Mouse (Mus musculus) adrenal gland, adult 2 months (tissue): ENCODE results near the gene Bdh1. TPM values are rescaled to one million over a fixed set of nuclear protein-coding genes. Genes with fewer than 3 reads are reported as not detected.
"Not testable (repeated sequence)": the region's sequence is repeated elsewhere in the genome, so short reads cannot be mapped to it uniquely, and the experiment has no call there.

Experiments
- DNase-seq: peaks from one replicate; pipeline ENCODE4 v3.0.0; 2021
- long read RNA-seq: library from polyadenylated mRNA; stranded (forward); transcript quantifications from one replicate; pipeline ENCODE4 v2.0.0, GENCODE M21; 2021
- polyA plus RNA-seq: library from polyadenylated mRNA; depleted of rRNA; stranded (reverse); fragments of >200 nt; gene quantifications from 2 replicates; pipeline ENCODE4 v1.2.3, GENCODE M21; 2012; rRNA removed
- total RNA-seq, 2 experiments: library from RNA; stranded (reverse); gene quantifications; 2 replicates each; pipeline ENCODE4 v1.2.3; 2021

Gene Bdh1
- 10 to 100 TPM in 1 of 2 experiments, 1 to 10 TPM in 1; 4.1 to 21.7 TPM for total RNA-seq
- 2.4 and 2.9 TPM in 2 replicates for polyA plus RNA-seq
- long read RNA-seq, partial matches to known transcripts = 0 of 4 reads
- long read RNA-seq, other reads (novel, unspliced or antisense) = 1 of 4 reads

DNA sequence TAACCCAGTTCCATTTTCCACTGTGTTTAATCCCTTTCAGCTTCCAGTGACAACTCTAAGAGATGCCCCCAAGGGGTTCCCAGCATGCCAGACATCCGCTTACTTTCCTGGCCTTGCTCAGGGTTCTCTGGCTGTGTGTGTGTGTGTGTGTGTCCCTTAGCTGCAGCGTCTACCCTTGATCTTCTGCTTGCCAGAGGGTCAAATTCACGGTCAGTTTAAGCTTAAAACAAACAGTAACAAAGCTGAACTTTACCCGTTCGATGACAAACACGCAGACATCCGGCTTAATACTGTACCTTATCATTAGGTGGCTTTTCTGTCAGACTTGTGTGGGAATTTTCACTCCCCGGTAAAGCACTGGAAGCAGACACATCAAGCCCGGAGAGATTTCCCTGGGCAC, at the start of gene Bdh1:
Gene Bdh1, plus strand, starts transcription at position 281 of the 400 bp plus-strand sequence.
- no peak for DNase-seq

DNA sequence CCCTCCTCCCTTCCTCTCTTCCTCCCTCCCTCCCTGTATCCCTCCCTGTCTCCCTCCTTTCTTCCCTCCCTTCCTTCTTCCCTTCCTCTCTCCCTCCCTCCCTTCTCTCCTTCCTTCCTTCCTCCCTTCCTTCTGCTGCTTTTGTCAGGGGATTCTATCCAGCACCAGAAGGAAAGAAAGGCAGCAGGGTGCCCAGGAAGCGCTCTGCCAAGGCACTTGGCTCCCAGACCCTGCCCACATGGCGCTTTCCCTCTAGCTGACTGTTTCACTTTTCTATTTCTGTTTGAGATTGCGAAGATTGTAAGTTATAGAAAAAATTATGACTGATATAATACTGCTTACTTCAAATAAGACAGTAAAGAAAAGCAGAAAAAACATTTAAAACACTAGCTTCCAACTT, 49.8 kb upstream of the Bdh1 start:
- DNase-seq = not testable (repeated sequence)

DNA sequence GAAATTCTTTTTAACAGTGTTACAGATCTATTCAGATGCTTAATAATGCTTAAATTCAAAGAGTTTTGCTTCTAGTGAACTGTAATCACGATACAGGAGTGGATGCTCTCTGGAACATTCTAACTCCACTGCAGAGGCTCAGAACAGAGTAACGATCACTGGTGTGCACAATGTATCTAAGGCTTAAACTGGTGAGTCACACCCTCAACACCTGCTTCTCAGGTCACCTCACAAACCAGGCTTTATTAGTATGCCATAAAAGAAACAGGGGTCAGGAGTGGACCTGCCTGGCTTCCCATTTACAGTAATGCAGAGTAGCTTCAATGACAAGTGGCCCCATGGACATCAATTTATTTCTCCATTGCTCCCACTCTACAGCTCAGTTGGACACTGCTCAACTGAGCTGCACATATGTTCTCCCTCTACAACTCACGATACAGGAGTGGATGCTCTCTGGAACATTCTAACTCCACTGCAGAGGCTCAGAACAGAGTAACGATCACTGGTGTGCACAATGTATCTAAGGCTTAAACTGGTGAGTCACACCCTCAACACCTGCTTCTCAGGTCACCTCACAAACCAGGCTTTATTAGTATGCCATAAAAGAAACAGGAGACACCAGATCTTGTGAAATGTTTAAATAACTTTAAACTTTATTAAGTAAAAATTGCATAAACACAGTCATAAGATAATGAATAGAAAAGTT, 46.0 kb upstream of the Bdh1 start:
- not testable (repeated sequence) for DNase-seq

DNA sequence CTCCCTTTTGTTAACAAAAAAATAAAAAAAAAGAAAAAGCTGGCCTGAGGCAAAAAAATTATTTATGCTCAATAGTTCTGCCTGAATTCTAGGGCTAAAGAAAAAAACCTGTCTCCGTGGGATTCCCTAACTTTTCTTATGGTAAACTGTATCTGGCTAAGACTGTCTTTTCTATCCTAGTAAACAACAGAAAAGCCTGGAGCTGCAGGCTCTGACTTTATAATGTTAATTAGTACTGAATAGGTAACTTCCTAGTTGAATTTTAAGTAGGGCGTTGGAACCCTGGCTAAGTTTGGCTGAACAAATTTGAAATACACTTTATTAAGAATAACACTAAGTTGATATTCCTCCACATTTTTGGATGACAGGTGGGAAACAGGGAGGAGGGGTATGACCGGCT, 33.8 kb upstream of the Bdh1 start:
- not testable (repeated sequence) for DNase-seq

DNA sequence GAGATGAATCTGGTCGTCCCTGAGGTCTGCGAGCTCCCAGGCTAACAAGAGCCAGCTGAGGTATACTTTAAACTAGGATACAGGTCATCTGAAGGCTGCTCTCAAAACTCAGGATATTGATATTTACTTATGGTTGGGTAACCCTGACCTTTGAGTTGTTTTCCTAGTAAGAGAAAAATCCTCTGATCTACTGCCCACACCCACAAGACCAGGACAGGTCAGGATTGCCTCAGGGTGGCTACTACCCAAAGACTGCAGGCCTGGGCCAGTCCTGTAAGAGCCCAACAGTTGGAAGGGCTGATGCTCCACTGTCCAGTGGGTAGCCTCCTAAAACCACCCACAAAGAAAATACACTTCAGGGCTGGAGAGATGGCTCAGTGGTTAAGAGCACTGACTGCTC, 22.8 kb upstream of the Bdh1 start:
- no peak for DNase-seq

DNA sequence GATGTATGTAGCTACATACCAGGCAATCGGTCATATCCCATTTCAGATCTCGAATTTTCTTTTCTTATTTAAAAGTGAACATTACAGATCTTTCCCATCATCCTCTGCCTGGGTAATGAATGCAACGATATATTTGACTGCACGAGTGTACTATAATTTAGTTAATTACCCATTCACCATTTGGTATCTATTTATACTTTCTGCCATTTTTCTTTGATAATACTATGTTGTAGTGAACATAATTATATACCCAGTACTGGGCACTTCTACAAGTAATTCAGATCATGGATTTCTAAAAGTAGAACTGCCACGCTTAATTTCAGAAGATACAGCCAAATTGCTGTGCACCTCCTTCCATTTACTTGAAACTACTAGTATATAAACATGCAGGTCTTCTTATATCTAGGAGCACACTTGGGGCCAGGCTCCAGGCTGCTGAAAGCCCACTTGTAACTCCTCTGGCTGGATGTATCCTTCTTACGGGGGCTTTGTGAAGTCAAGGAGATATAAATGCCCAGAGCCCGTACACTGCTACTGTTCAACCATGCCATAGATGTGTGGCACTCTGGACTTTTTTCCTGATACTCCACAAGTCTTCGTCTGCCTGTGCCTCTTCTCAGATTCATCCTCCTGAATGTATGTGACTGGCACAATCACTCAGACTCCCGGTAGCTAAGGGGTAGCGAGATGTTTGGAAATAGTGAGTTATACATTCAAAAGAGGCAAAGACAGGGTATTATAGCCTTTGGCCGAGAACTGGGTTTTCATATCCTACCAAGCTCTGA, 21.0 kb upstream of the Bdh1 start:
- DNase-seq = no peak

DNA sequence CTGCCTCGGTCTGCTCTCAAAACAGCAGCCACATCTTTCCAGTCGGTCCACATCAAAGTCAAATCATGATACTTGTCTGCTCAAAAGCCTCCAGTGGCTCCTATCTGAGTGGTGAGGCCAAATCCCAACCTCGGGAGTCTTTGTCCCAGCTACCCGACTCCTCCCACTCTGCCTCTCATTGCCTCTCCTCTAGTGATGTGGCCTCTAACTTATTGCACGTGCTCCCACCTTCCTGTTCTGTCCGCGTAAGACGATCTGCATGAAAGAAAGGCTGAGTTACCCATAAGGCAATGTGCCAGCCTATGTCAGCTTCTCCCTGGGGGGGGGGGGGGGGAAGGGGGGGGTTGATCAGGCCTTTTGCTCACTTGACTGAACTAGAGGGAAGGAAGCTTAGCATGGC, 20.0 kb upstream of the Bdh1 start:
- no peak for DNase-seq

DNA sequence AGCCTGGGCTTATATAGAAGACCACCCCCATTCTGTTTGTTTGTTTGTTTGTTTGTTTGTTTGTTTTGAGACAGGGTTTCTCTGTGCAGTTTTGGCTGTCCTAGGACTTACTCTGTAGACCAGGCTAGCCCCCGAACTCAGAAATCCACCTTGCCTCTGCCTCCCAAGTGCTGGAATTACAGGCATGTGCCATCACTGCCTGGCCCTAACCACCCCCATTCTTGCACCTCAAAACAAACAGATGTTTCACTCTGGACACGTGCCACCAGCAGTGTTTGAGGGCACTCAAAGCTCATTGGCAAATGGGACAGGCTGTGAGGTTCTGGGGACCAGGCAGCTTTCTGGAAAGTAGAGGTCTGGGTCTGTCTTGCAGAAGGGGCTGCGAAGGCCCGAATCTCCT, 18.1 kb upstream of the Bdh1 start:
- DNase-seq = no peak

DNA sequence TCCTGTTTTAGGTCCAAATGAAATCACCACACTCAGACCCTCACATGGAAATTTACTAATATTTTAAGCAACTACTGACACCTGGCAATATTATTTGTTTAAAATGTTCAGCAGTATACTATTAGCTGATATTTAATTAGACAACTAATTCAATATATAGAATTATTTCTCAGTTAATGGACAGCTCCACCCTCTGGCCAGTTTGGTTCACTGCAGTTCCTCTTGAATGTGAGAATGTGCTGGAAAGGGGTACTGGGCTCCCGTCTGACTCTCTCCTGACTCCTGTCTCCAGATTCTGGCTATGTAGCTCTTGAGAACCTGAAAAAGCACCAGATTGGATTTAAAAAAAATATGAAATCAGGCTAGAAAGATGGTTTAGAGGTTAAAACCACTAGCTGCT, 17.0 kb upstream of the Bdh1 start:
- no peak for DNase-seq

DNA sequence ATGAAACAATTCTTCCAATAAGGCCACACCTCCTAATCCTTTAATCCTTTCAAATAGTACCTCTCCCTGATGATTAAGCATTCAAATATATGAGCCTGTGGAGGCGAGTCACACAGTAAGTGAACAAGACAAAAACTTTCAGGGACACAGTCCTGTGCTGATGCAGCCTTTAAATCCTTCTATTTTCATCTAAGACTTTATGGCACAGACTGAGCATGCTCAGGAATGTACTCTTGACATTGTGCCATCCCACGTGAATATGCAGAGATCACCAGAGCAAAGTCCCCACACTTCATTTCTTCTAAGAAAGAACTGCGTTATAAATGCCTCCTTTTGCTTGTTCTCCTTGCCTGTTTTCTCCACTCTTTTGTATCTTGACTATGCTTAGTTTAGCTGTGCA, 14.2 kb upstream of the Bdh1 start:
- DNase-seq = no peak

DNA sequence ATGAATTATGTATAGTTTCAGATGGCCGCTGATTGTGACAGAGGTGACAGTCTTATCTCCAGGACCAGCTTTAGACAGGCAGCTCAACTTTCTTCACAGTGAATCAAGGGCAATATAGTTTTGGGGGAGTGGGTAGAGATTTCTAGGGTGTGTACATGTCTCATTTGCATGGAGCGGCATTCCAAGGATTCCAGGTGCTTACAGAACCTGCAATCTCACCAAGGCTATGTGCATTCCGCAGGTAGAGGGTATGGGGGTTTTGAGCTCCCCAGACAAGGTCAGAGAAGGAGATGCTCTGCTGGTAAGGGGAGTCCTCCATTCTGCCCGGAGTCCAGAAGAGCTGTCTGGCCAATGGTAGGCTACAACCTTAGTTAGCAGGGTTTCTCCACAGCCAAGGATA, 11.1 kb upstream of the Bdh1 start:
- DNase-seq = no peak

DNA sequence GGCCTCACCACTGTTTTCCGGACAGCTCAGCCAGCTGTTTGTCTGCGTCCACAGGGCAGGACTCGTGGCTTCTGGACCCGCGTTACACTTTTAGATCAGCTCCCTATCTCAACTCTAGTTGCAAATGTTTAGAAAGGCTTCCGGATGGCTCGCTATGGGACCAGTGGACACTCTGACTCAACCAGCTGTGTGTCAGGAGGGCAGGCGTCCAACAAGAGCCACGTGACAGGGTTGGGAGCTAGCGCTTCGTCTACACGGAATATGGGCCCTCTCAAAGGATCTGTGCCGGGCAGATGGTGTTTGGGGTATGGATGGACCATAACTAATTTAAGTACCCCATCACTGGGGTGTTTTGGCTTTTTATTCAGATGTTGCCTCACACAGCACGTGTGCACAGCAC, 9.8 kb upstream of the Bdh1 start:
- peak; percentile 70 for DNase-seq

DNA sequence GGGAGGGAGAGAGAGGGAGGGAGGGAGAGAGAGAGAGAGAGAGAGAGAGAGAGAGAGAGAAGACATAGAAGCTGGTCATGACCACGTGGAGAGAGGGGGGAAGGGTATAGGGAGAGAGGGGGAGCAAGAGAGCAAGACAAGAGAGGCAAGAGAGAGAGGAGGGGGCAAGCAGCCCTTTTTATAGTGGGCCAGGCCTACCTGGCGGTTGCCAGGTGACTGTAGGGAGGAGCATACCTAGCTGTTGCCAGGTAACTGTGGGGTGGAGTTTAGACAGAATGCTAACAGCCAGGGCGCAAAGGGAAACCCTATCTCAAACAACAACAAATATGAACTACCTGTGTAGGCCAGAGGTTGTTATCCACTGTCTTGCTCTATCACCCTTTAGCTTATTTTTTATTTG, 8.3 kb upstream of the Bdh1 start:
- no peak for DNase-seq

DNA sequence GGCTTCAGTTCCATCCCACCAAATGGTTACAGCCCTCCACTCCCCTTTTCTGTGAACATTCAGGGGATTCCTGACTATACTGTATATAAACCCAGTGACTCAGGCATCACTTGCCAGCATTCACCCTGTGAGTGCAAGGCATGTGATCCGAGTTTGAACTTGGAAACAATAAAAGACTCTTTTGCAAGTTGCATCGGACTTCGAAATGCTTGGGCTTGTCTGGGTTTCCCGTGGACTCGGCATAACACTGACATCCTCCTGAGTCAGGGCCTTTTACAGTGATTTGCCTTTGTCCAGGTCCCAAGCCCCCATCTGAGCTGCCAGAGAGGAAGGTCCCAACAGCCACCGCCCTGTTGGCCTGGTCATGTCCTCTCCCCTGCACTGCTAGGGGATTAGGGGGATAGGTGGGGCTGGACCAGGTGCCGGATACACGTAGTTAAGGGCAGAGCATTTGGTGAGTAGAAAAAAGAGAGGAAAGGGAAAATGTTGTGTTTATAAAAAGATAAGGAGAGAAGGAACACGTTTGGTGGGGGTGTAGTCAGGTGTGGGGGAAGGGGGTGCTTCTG, 6.1 kb upstream of the Bdh1 start:
- DNase-seq = no peak

DNA sequence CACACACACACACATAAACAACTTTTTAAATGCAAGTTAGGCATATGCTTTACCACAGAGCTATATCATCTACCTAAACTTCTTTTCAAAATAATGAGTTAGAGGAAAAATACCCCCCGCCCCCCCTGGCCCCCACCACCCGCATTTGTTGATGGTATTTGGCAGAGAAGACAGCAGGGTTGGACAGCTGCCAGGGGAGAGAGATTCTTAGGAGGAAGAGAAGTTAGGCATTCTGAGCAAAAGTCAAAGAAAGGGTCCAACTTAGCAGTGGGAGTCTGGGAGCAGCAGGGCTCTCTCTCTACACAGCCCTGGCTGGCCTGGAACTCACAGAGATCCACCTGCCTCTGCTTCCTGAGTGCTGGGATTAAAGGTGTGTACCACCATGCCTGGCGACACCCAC, 3.4 kb upstream of the Bdh1 start:
- no peak for DNase-seq

DNA sequence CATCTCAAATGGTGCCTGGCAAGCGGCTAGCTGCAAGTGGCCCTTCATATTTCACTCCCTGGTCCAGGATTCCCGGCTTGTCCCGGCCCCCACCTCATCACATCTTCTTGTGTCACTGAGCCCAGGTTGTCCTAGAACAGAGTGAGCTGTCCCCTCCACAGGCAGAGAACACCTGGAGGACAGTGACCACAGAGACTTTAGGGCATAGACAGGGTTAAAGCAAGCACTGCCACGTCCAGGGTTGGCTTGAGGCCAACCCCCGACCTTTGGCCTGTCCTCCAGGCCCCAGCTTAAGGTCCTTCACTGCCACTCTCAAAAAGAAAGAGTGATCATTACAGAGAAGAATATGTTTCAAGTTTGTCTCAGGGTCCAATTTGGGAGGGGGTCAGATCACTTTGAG, 2.6 kb upstream of the Bdh1 start:
- no peak for DNase-seq

DNA sequence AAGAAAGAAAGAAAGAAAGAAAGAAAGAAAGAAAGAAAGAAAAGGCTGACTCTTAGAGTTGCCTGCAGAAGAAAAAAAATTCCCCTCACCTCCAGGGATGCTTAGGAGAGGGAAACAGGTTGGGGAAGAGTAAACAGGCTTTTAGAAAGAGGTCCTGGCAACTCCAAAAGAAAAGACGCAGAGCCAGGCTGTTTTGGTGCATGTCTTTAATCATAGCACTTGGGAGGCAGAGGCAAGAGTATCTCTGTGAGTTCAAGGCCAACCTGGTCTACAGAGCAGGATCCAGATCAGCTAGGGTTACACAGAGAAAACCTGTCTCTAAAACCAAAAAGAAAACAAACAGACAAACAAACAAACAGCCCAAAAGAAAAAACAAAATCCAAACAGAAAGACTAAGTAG, 642 bp downstream of the Bdh1 start:
- no peak for DNase-seq

DNA sequence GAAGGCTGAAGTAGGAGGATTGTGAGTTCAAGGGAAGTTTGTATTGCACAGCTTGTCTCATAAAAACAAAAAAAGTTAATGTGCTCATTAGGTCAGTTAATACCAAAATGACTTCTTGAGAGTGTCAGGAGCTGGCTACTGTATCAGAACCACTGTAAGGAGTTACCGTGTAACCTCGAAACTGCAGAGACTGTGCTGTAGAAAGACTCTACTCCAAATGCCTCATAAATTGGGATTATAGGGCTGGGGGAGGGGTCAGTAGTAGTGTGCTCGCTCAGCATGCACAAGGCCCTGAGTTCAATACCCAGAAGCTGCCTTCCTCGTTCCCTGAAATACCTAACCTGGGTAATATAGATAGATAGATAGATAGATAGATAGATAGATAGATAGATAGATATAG, 1.3 kb downstream of the Bdh1 start:
- DNase-seq = no peak

DNA sequence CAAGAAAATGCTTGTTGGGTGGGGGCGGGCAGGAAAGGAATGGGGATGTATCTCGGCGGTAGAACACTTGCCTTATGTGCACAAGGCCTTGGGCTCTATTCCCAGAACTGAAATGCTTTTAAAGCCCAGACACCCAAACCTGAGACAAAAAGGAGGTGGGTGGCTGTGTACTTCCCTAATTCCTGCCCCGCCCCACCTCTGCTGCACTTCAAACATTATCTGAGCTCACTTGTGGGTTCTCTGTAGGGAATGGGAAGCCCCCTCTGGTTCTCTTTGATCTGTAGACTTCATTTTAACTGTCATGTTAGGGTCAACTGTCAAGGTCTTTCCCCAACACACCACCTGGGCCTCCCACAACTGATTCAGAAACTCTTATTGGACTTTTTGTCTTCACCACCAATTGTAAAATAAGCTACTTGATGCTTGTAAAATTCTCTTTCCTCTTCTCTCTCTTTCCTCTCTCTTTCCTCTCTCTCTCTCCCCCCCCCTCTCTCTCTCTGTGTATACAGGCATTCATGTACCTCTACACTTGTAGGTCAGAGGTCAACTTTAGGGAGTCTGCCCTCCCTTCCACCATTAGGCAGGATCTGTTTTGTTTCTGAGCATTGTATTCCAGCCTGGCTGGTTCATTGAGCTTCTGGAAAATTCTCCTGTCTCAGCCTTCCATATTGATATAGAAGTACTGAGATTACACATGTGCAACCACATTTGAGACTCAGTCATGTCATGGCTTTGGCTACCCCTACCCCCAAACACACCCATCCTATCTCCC, 2.5 kb downstream of the Bdh1 start:
- DNase-seq = no peak

DNA sequence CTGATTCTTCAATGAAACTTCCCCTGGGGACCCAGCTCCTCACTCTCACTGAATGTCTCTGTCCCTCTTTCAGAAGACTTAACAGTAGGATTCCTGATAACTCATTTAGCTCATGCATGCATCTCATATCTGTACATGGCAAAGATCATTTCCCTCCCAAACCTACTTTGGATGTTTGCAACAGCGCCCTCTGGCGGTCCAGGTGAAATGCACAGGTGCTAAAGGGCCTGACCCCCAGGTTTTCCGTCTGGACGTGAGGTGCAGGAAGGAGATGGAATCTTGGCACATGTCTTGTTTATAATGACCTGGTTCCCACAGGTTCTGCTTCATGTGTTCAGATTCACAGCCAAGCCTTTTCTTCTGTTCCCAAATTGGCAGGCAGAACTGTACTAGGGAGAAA, 3.4 kb downstream of the Bdh1 start:
- DNase-seq = peak; percentile 70

DNA sequence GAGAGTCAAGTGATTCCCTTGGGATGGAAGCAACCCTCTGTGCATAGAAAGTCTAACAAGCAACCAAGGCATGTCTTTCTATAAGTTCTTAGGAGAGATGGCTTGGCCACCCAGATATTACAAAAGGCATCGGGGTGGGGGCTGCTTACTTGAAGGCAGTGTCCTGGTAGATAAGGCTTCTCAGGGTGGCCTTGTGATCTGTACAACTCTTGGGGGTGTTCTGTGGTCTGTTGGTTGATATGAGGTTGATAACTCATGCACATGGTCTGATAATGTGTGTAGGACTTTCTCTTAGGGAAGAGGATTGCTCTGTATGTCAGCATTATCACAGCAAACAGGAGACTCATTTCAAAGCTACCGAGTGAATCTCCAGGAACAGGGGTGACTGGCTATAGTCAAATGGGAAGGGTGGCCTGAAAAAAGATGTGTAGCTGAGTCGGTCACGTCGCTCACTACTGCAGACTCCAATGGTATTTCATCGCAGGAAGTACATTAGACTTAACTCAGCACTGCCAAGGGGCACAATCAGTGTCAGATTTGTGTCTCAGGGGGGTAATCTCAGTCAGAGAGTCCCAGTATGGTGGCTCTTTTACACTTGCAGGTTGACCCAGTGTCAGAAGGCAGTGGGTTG, 4.5 kb downstream of the Bdh1 start:
- DNase-seq = no peak

DNA sequence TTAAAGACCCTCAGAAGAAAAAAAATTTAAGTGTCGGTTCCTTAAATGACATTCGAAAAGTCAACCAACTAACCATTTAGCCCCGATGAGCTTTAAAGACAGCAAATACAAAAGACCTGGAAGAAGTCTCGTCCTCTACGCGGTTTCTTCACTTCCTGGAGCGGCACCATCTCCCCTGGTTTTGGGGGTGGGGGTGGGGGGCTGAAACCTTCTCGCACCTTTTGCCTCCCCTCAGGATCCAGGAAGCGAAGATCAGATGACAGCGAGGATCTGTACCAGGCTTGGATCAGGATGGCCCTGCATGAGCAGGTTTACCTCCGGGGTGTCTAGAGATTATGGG, 6.2 kb downstream of the Bdh1 start:
- no peak for DNase-seq
